Mouse (Mus musculus) kidney, postnatal 0 days (tissue): Measurements from ENCODE around the gene Fermt2. TPM values are rescaled to one million over a fixed set of nuclear protein-coding genes. Genes with fewer than 3 reads are reported as not detected.
A peak's percentile ranks its signal among the peaks of the same experiment; 100 is the strongest.

Source experiments
- ATAC-seq: fragments of 200-750 bp; cut with Nextera tagmentation; replicated peaks from 2 replicates; pipeline ENCODE4 v1.8.0; 2017; ENCODE audit warnings: low read depth, moderate number of reproducible peaks, moderate TSS enrichment, moderate library complexity; ENCODE audit not compliant: low FRiP score
- DNase-seq: peaks from one replicate; pipeline ENCODE4 v3.0.0-alpha.2; 2016; ENCODE audit warnings: low spot score
- H3K27ac ChIP-seq: fragments of 300-500 bp; sonication (generic); 2 replicates; pipeline ENCODE4 v1.5.1; 2014; ENCODE audit warnings: mild to moderate bottlenecking
- H3K27me3 ChIP-seq: fragments of 300-500 bp; sonication (generic); 2 replicates; pipeline ENCODE4 v1.6.1; 2014; ENCODE audit warnings: low read length, mixed read lengths; ENCODE audit not compliant: insufficient read depth
- H3K36me3 ChIP-seq: fragments of 300-500 bp; sonication (generic); 2 replicates; pipeline ENCODE4 v1.6.1; 2014; ENCODE audit warnings: low read length, mixed read lengths; ENCODE audit not compliant: insufficient read depth
- H3K4me1 ChIP-seq: fragments of 300-500 bp; sonication (generic); replicated peaks from 2 replicates; pipeline ENCODE4 v1.6.1; 2014; ENCODE audit warnings: antibody characterized with exemption, low read length, mixed read lengths; ENCODE audit not compliant: insufficient read depth
- H3K4me2 ChIP-seq: fragments of 300-500 bp; sonication (generic); 2 replicates; pipeline ENCODE4 v1.6.1; 2014; ENCODE audit warnings: mild to moderate bottlenecking, low read length, moderate library complexity, mixed read lengths
- H3K4me3 ChIP-seq: fragments of 300-500 bp; sonication (generic); replicated peaks from 2 replicates; pipeline ENCODE4 v1.5.1; 2014; ENCODE audit warnings: low read depth, low read length
- H3K9ac ChIP-seq: fragments of 300-500 bp; sonication (generic); 2 replicates; pipeline ENCODE4 v1.6.1; 2014; ENCODE audit warnings: low read depth, low read length
- H3K9me3 ChIP-seq: fragments of 300-500 bp; sonication (generic); replicated peaks from 2 replicates; pipeline ENCODE4 v1.6.1; 2016; ENCODE audit warnings: low read length, inconsistent platforms, mixed read lengths
- CTCF ChIP-seq: IDR thresholded peaks from 2 replicates; pipeline ENCODE4 v1.5.1; 2016; ENCODE audit warnings: antibody characterized with exemption, low read depth, mild to moderate bottlenecking, moderate library complexity
- WGBS: fragments of 180-500 bp; shearing (Covaris S2); extraction: QIAGEN DNeasy Blood & Tissue Kit; methylation state at CpG from one replicate; pipeline ENCODE4 v1.1.7; 2014; 5-methylcytosine and 5-hydroxymethylcytosine counted together
- polyA plus RNA-seq: library from polyadenylated mRNA; unstranded; fragments of >200 nt; fragmentation: Nextera tagmentation; extraction: Ambion mirVana; gene quantifications from 2 replicates; pipeline ENCODE4 v1.2.1, GENCODE M21; 2015

The Fermt2 gene
- polyA plus RNA-seq, 1 experiment from 2014 or later = 226 TPM

GRCm38 (mm10) chr14:45559018-45559417 is 29.1 kb upstream of the Fermt2 start:
- H3K27ac ChIP-seq = no peak overlapping the region
- DNase-seq (no peak), ATAC-seq (no peak)
- H3K4me2 ChIP-seq = no peak overlapping the region
- H3K9ac ChIP-seq = no peak overlapping the region
- no peaks in the 10 kb centered on the region for H3K9me3 ChIP-seq
- no peaks in the 10 kb centered on the region for H3K27me3 ChIP-seq
- 97% methylated on average over 1 of the region's 1 CpGs for WGBS
- no peak overlapping the region for H3K4me3 ChIP-seq
- no peak for TF ChIP-seq CTCF
- no peaks in the 10 kb centered on the region for H3K4me1 ChIP-seq
- H3K36me3 ChIP-seq = no peaks in the 10 kb centered on the region

- no peaks in the 10 kb centered on the region for H3K9me3 ChIP-seq
- no peak overlapping the region for H3K4me2 ChIP-seq
- ATAC-seq = no peak
- no peaks in the 10 kb centered on the region for H3K36me3 ChIP-seq
- TF ChIP-seq CTCF = no peak
- no peaks in the 10 kb centered on the region for H3K27me3 ChIP-seq
- H3K4me3 ChIP-seq = no peak overlapping the region
- no peak overlapping the region for H3K9ac ChIP-seq
- WGBS = 79% methylated on average over 6 of the region's 6 CpGs
- no peaks in the 10 kb centered on the region for H3K4me1 ChIP-seq
- DNase-seq = no peak
- H3K27ac ChIP-seq = no peak overlapping the region
Measured at GRCm38 (mm10) chr14:45554336-45554735, 24.4 kb upstream of the Fermt2 start.

GRCm38 (mm10) chr14:45553854-45554253 is 23.9 kb upstream of the Fermt2 start:
- no peak overlapping the region for H3K4me2 ChIP-seq
- ATAC-seq (no peak), DNase-seq (no peak)
- TF ChIP-seq CTCF = no peak
- H3K4me1 ChIP-seq = no peaks in the 10 kb centered on the region
- H3K9me3 ChIP-seq = no peaks in the 10 kb centered on the region
- no peaks in the 10 kb centered on the region for H3K27me3 ChIP-seq
- H3K27ac ChIP-seq = no peak overlapping the region
- no peak overlapping the region for H3K4me3 ChIP-seq
- H3K9ac ChIP-seq = no peak overlapping the region
- no peaks in the 10 kb centered on the region for H3K36me3 ChIP-seq
- WGBS = 67% methylated on average over 2 of the region's 2 CpGs

GRCm38 (mm10) chr14:45552431-45552830 is 22.5 kb upstream of the Fermt2 start:
- no peak for ATAC-seq
- Histone ChIP-seq H3K36me3 (no peaks in the 10 kb centered on the region), H3K4me3 (no peak overlapping the region), H3K4me2 (no peak overlapping the region), H3K9me3 (no peaks in the 10 kb centered on the region), H3K9ac (no peak overlapping the region), H3K4me1 (no peaks in the 10 kb centered on the region), H3K27ac (no peak overlapping the region), H3K27me3 (no peaks in the 10 kb centered on the region)
- no peak; the same call in 1 of the 2 replicates for TF ChIP-seq CTCF
- DNase-seq = no peak
- 85% methylated on average over 4 of the region's 4 CpGs for WGBS

- 71% methylated on average over 17 of the region's 17 CpGs for WGBS
Measured at GRCm38 (mm10) chr14:45551121-45551768, 21.3 kb upstream of the Fermt2 start.

GRCm38 (mm10) chr14:45550010-45550647 is 20.2 kb upstream of the Fermt2 start:
- no peak for TF ChIP-seq CTCF
- Histone ChIP-seq H3K4me2 (no peak overlapping the region), H3K4me3 (no peak overlapping the region), H3K27ac (no peak overlapping the region), H3K27me3 (no peaks in the 10 kb centered on the region), H3K36me3 (no peaks in the 10 kb centered on the region), H3K4me1 (no peaks in the 10 kb centered on the region), H3K9me3 (no peaks in the 10 kb centered on the region), H3K9ac (no peak overlapping the region)
- 41% methylated on average over 13 of the region's 13 CpGs for WGBS
- ATAC-seq (no peak), DNase-seq (no peak)

More at GRCm38 (mm10) chr14:45551121-45551768, 21.3 kb upstream of the Fermt2 start:
- DNase-seq = no peak
- Histone ChIP-seq H3K9ac (no peak overlapping the region), H3K4me1 (no peaks in the 10 kb centered on the region), H3K9me3 (no peaks in the 10 kb centered on the region), H3K4me2 (no peak overlapping the region), H3K27ac (no peak overlapping the region), H3K4me3 (no peak overlapping the region), H3K36me3 (no peaks in the 10 kb centered on the region), H3K27me3 (no peaks in the 10 kb centered on the region)
- TF ChIP-seq CTCF = peak; percentile 57
- no peak for ATAC-seq
